Mouse (Mus musculus): ENCODE measurements around the gene Fam208a.

GRCm38 (mm10) chr14:27436116-27436515, 7.5 kb downstream of the Fam208a start:
- TF ChIP-seq CTCF (IDR thresholded peaks at IDR 0.05; ENCODE audit: borderline replicate concordance, extremely low read depth, insufficient read depth, insufficient read length): no peak
- no peak for TF ChIP-seq POLR2A (IDR thresholded peaks at IDR 0.05; ENCODE audit: borderline replicate concordance, extremely low read depth, insufficient read depth, insufficient read length, poor library complexity, severe bottlenecking)
